Mouse (Mus musculus) liver, embryonic 12.5 days (tissue): ENCODE data around the gene Actg1. TPM values are rescaled to one million over a fixed set of nuclear protein-coding genes. Genes with fewer than 3 reads are reported as not detected.

Source experiments
- ATAC-seq: fragments of 200-750 bp; cut with Nextera tagmentation; 2 replicates; pipeline ENCODE4 v1.8.0; 2017; ENCODE audit warnings: moderate number of reproducible peaks, mild to moderate bottlenecking, moderate library complexity
- H3K27ac ChIP-seq: fragments of 300-500 bp; sonication (generic); 2 replicates; pipeline ENCODE4 v1.5.1; 2016; ENCODE audit warnings: mild to moderate bottlenecking
- H3K27me3 ChIP-seq: fragments of 300-500 bp; sonication (generic); replicated peaks from 2 replicates; pipeline ENCODE4 v1.6.1; 2016; ENCODE audit warnings: mild to moderate bottlenecking, moderate library complexity
- H3K36me3 ChIP-seq: fragments of 300-500 bp; sonication (generic); 2 replicates; pipeline ENCODE4 v1.6.1; 2016; ENCODE audit warnings: mild to moderate bottlenecking, moderate library complexity
- H3K4me1 ChIP-seq: fragments of 300-500 bp; sonication (generic); 2 replicates; pipeline ENCODE4 v1.6.1; 2016
- H3K4me2 ChIP-seq: fragments of 300-500 bp; sonication (generic); 2 replicates; pipeline ENCODE4 v1.6.1; 2016; ENCODE audit warnings: mild to moderate bottlenecking, moderate library complexity
- H3K4me3 ChIP-seq: fragments of 300-500 bp; sonication (generic); 2 replicates; pipeline ENCODE4 v1.5.1; 2016; ENCODE audit warnings: mild to moderate bottlenecking, moderate library complexity
- H3K9ac ChIP-seq: fragments of 300-500 bp; sonication (generic); 2 replicates; pipeline ENCODE4 v1.6.1; 2016; ENCODE audit warnings: mild to moderate bottlenecking, moderate library complexity
- H3K9me3 ChIP-seq: fragments of 300-500 bp; sonication (generic); replicated peaks from 2 replicates; pipeline ENCODE4 v1.6.1; 2016; ENCODE audit warnings: mild to moderate bottlenecking, moderate library complexity
- WGBS: fragments of 180-500 bp; shearing (Covaris S2); methylation state at CpG from one replicate; pipeline ENCODE4 v1.1.7; 2016; ENCODE audit not compliant: insufficient replicate concordance; 5-methylcytosine and 5-hydroxymethylcytosine counted together
- polyA plus RNA-seq: library from polyadenylated mRNA; unstranded; fragments of >200 nt; fragmentation: Nextera tagmentation; extraction: Ambion mirVana; gene quantifications from 2 replicates; pipeline ENCODE4 v1.2.1, GENCODE M21; 2016

The Actg1 gene
- polyA plus RNA-seq: 952 and 1,008 TPM in 2 replicates

DNA sequence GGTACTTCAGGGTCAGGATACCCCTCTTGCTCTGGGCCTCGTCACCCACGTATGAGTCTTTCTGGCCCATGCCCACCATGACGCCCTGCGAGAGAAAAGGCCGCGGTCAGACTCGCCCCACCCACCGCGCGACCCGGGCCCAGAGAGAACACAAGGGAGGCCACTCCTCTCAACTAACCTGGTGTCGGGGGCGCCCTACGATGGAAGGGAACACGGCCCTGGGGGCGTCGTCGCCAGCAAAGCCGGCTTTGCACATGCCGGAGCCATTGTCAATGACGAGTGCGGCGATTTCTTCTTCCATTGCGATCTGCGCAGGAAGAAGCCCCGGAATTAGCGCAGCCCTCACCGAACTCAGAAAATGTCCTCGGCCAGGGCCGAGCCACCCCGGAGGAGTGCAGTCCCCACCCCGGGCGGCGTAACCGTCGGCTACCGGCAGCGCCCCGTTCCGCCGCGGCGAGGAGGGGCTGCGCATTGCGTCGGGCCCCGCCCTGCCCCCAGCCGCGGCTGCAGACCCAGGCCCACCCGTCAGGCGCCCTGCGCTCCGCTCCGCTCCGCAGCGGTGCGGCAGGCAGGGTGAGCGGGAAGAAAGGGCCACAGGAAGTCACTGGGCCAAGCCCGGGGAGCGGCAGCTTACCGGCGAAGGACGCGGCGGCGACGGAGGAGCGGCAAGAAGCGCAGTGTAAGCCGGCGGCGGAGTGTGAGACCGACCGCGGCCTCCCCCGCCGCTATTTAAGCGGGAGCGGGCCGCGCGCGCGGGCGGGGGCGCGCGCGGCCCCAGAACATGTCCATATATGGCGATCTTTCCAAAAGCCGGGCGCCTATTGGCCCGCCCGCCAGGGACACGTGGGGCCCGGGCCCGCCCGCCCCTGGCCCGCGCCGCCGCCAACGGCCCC is at the start of gene Actg1:
Gene Actg1 (minus strand): TSS at position 752 of the 893 bp plus-strand sequence.
- H3K36me3 ChIP-seq: peaks cover 16% of the 10 kb centered on the region
- peak; percentile 74 for ATAC-seq
- H3K27ac ChIP-seq: peak within 1 kb of the TSS; percentile 98
- H3K4me2 ChIP-seq: peak within 1 kb of the TSS; percentile 100
- H3K9me3 ChIP-seq: no peaks in the 10 kb centered on the region
- peaks cover 66% of the 10 kb centered on the region for H3K4me1 ChIP-seq
- H3K4me3 ChIP-seq: peak within 1 kb of the TSS; percentile 99
- peaks cover 32% of the 10 kb centered on the region for H3K27me3 ChIP-seq
- H3K9ac ChIP-seq: peak within 1 kb of the TSS; percentile 100
- 4% methylated on average over 93 of the region's 103 CpGs for WGBS

- no peak overlapping the region for H3K27ac ChIP-seq
- H3K36me3 ChIP-seq: peaks cover 96% of the 10 kb centered on the region
- no peak overlapping the region for H3K4me3 ChIP-seq
- H3K9me3 ChIP-seq: no peaks in the 10 kb centered on the region
- 72% methylated on average over 2 of the region's 2 CpGs for WGBS
- H3K4me1 ChIP-seq: peaks cover 33% of the 10 kb centered on the region
- no peak overlapping the region for H3K4me2 ChIP-seq
- ATAC-seq: no peak
- H3K27me3 ChIP-seq: no peaks in the 10 kb centered on the region
- no peak overlapping the region for H3K9ac ChIP-seq
Measured at GRCm38 (mm10) chr11:120397602-120398001, 49.3 kb upstream of the Actg1 start.

GRCm38 (mm10) chr11:120395661-120396060 is 47.3 kb upstream of the Actg1 start:
- peaks cover 27% of the 10 kb centered on the region for H3K4me1 ChIP-seq
- 79% methylated on average over 4 of the region's 4 CpGs for WGBS
- H3K27ac ChIP-seq: no peak overlapping the region
- no peak overlapping the region for H3K4me2 ChIP-seq
- H3K4me3 ChIP-seq: no peak overlapping the region
- H3K9ac ChIP-seq: no peak overlapping the region
- no peaks in the 10 kb centered on the region for H3K9me3 ChIP-seq
- H3K27me3 ChIP-seq: no peaks in the 10 kb centered on the region
- ATAC-seq: no peak
- H3K36me3 ChIP-seq: peaks cover 91% of the 10 kb centered on the region

DNA sequence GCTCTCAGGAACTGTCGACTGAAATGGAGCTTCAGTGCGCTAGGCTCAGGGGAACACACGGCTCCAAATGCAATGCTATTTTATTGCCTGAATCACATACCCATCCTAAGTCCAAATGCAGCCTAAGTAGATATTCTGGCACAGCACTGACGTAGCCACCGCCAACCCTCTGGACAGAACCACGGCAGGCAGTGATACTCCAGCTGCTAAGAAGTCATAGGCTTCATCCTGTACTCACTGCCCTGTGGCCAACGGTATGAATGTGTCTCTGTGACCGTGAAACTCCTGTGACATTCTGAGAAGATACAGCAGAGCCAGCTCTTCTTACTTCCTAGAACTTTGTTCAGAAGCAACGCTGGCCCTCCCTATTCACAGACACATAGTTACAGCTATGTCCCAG is 40.2 kb upstream of the Actg1 start:
- ATAC-seq: no peak
- H3K27me3 ChIP-seq: no peaks in the 10 kb centered on the region
- no peaks in the 10 kb centered on the region for H3K9me3 ChIP-seq
- no peak overlapping the region for H3K27ac ChIP-seq
- no peak overlapping the region for H3K4me2 ChIP-seq
- H3K9ac ChIP-seq: no peak overlapping the region
- peaks cover 86% of the 10 kb centered on the region for H3K36me3 ChIP-seq
- WGBS: 88% methylated on average over 9 of the region's 9 CpGs
- peaks cover 10% of the 10 kb centered on the region for H3K4me1 ChIP-seq
- H3K4me3 ChIP-seq: no peak overlapping the region

DNA sequence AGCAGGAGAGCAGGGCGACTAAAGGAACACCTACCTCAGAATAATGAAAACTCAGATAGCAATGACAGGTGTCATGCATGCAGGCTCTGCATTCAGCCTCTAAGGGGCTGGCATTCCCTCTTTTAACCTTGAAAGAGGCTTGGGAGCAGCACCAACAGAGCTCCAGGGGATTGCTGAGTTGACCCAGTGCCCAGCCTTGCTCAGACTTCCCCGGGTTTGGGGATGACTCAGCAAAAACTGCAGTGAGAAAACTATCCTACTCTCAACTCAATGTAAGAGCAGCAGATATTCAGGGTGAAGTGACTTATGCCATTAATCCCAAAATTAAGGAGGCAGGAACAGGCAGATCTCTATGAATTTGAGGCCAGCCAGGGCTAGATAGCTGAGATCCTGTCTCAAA is 38.8 kb upstream of the Actg1 start:
- Histone ChIP-seq H3K4me2 (no peak overlapping the region), H3K9ac (peak overlapping the region; percentile 24; the same call in 1 of the 2 replicates), H3K27ac (peak overlapping the region; percentile 67), H3K4me3 (no peak overlapping the region), H3K9me3 (no peaks in the 10 kb centered on the region), H3K4me1 (peaks cover 10% of the 10 kb centered on the region), H3K27me3 (no peaks in the 10 kb centered on the region), H3K36me3 (peaks cover 86% of the 10 kb centered on the region)
- peak; percentile 51; the same call in 1 of the 2 replicates for ATAC-seq
- WGBS: 50% methylated on average over 2 of the region's 2 CpGs

- Histone ChIP-seq H3K27me3 (no peaks in the 10 kb centered on the region), H3K9me3 (no peaks in the 10 kb centered on the region), H3K4me2 (no peak overlapping the region), H3K4me3 (no peak overlapping the region), H3K4me1 (peaks cover 10% of the 10 kb centered on the region), H3K36me3 (peaks cover 86% of the 10 kb centered on the region), H3K9ac (no peak overlapping the region), H3K27ac (no peak overlapping the region)
- 89% methylated on average over 6 of the region's 6 CpGs for WGBS
- no peak for ATAC-seq
Measured at GRCm38 (mm10) chr11:120386632-120387031, 38.3 kb upstream of the Actg1 start.

DNA sequence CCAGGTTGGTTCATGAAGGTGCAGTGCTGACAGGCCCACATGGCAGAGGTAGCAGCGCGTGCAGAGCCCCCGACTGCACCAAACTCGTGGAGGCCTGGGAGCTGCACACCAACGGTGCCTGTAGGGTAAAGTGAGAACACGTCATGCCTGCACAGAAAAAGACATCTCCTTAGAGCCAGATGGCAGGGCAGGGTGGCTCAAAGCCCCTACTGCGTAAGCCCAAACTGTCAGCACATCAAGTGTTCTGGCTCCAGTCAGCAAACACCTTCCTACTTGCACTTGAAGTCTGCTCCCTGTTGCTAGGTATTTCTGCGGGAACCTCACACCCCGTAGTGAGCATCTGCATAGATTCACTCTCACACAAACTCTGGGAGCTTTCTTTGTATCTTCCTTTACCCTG is 34.2 kb upstream of the Actg1 start:
- ATAC-seq: no peak
- Histone ChIP-seq H3K4me3 (no peak overlapping the region), H3K9me3 (no peaks in the 10 kb centered on the region), H3K9ac (no peak overlapping the region), H3K27ac (no peak overlapping the region), H3K36me3 (peaks cover 78% of the 10 kb centered on the region), H3K27me3 (no peaks in the 10 kb centered on the region), H3K4me1 (peaks cover 26% of the 10 kb centered on the region), H3K4me2 (no peak overlapping the region)
- WGBS: 88% methylated on average over 9 of the region's 9 CpGs

- Histone ChIP-seq H3K4me1 (peaks cover 26% of the 10 kb centered on the region), H3K36me3 (peaks cover 75% of the 10 kb centered on the region), H3K27ac (no peak overlapping the region), H3K9ac (no peak overlapping the region), H3K27me3 (no peaks in the 10 kb centered on the region), H3K4me2 (no peak overlapping the region), H3K9me3 (no peaks in the 10 kb centered on the region), H3K4me3 (no peak overlapping the region)
- ATAC-seq: no peak
- WGBS: 93% methylated on average over 4 of the region's 4 CpGs
Measured at GRCm38 (mm10) chr11:120381157-120381556, 32.8 kb upstream of the Actg1 start.

DNA sequence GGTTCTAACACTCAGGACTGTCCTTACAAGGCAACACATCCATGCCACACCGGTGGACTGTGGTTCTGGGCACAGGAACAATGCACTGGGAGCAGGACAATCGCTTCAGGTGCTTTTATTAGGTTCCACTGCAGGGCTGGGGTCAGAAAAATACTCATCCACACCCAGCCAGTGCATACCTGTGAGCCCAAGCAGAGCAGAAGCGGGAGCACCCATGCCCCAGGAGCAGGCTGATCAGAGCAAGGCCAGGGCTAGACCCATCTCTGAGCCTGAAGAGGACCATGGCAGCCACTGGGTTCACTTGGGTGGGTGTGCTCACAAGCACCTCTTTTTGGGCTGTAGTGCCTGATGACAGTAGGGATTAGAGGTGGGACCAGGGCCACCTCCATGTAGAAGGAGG is 31.9 kb upstream of the Actg1 start:
- H3K27ac ChIP-seq: no peak overlapping the region
- no peak for ATAC-seq
- H3K27me3 ChIP-seq: no peaks in the 10 kb centered on the region
- H3K4me2 ChIP-seq: no peak overlapping the region
- WGBS: 89% methylated on average over 3 of the region's 3 CpGs
- peaks cover 74% of the 10 kb centered on the region for H3K36me3 ChIP-seq
- H3K9me3 ChIP-seq: no peaks in the 10 kb centered on the region
- peaks cover 26% of the 10 kb centered on the region for H3K4me1 ChIP-seq
- H3K4me3 ChIP-seq: no peak overlapping the region
- H3K9ac ChIP-seq: no peak overlapping the region

DNA sequence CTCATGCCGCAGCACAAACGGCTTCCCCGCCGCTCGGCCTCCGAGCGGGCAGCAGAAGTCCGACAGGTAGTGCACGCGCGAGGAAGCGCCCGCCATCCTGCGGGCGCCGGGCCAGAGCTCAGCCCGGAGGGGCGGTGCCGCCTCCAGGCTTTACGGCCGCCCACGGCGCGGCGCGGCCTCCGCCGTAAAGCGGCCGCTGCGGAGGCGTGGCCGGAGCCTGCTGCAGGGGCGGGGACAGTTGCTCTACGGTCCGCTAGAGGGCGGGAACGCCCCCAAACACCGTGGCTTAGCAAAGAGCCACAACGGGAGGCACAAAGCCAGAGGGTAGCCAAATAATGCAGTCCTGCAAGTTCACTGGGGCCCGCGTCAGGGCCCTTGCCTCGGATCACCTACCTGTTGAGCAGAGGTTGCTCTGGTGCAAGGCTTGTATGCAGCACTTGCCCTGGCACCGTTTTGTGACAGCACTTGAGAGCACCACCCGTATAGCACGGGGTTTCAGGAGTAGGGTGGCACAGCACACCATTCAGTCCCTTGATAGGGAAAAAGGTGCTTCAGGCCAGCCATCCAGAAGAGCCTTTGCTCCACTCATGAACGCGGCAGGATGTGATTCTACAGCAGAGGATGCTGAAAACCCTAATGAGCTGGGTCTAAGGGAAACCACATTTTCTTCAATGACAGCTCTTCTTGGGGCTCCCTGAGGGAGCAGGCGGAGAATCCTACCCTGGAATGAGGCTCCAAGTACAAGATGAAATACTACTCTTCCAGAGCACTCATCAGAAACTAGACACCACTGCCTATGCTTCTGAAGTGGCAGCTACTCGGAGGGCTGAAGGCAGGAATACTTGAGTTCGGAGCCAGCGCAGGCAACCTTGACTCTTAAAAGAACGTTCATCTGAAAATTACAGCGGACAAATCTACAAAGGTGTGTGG is 30.5 kb upstream of the Actg1 start, which contains the start of gene Faap100:
Gene Faap100 (minus strand): TSS at position 154 of the 930 bp plus-strand sequence.
- peak; percentile 89 for ATAC-seq
- 10% methylated on average over 53 of the region's 54 CpGs for whole genome bisulfite sequencing
- Histone ChIP-seq H3K4me2 (peak within 1 kb of the TSS; percentile 98), H3K36me3 (peaks cover 74% of the 10 kb centered on the region), H3K9me3 (no peaks in the 10 kb centered on the region), H3K4me3 (peak within 1 kb of the TSS; percentile 74), H3K27me3 (no peaks in the 10 kb centered on the region), H3K9ac (peak within 1 kb of the TSS; percentile 74), H3K27ac (peak within 1 kb of the TSS; percentile 61), H3K4me1 (peaks cover 26% of the 10 kb centered on the region)

DNA sequence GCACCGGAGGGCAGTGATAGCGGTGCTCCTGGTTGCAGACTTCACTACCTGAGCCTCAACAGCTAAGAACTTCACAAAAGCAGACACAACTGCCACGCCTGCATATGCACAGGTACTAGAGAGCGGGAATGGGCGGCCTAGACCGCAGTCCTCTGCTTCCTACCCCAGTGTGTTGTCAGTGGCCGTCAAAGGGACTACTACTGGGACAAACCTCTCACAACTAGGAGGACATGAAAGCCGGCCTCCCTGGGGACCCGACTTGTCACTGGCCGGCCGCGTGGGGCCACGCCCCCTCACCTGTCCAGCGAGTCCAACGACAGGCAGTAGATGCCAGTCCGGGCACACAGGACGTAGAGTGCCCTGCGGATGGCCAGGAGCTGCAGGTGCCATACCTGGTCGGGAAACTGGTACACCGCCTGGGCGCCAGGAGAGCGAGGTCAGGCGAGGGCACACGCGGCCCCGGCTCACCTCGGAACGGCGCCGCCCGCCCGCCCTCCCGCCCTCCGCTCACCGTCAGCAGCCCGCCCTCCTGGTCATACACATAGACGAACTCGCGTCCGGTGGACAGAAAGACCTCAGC is 29.8 kb upstream of the Actg1 start:
- Histone ChIP-seq H3K36me3 (peaks cover 74% of the 10 kb centered on the region), H3K9me3 (no peaks in the 10 kb centered on the region), H3K27me3 (no peaks in the 10 kb centered on the region), H3K9ac (peak overlapping the region; percentile 74), H3K4me3 (peak overlapping the region; percentile 74), H3K27ac (peak overlapping the region; percentile 52; the same call in 1 of the 2 replicates), H3K4me2 (peak overlapping the region; percentile 98), H3K4me1 (peaks cover 26% of the 10 kb centered on the region)
- WGBS: 2% methylated on average over 39 of the region's 40 CpGs
- ATAC-seq: peak; percentile 66
